Mouse (Mus musculus) liver, adult (tissue): Measurements from ENCODE around the gene Slc36a3.

ENCODE experiments used
- GATA4 ChIP-seq: IDR thresholded peaks from 2 replicates; pipeline ENCODE4 v1.6.1; 2014; ENCODE audit warnings: mild to moderate bottlenecking, low read length; ENCODE audit not compliant: insufficient replicate concordance

Gene Slc36a3

GRCm38 (mm10) chr11:55162670-55163069 lies 11.2 kb upstream of the Slc36a3 start:
- TF ChIP-seq GATA4, result no peak

GRCm38 (mm10) chr11:55158785-55159359 lies 7.4 kb upstream of the Slc36a3 start:
- no peak for TF ChIP-seq GATA4

- no peak for TF ChIP-seq GATA4
Measured at GRCm38 (mm10) chr11:55155070-55155421, 3.5 kb upstream of the Slc36a3 start.

GRCm38 (mm10) chr11:55154398-55155069 lies 3.0 kb upstream of the Slc36a3 start:
- no peak for TF ChIP-seq GATA4

GRCm38 (mm10) chr11:55148461-55148860 lies 3.0 kb downstream of the Slc36a3 start:
- no peak for TF ChIP-seq GATA4

- no peak for TF ChIP-seq GATA4
Measured at GRCm38 (mm10) chr11:55147423-55147822, 4.1 kb downstream of the Slc36a3 start.

- no peak for TF ChIP-seq GATA4
Measured at GRCm38 (mm10) chr11:55146855-55147254, 4.7 kb downstream of the Slc36a3 start.

- no peak for TF ChIP-seq GATA4
Measured at GRCm38 (mm10) chr11:55144011-55144410, 7.5 kb downstream of the Slc36a3 start.

- no peak for TF ChIP-seq GATA4
Measured at GRCm38 (mm10) chr11:55141502-55141901, 10.0 kb downstream of the Slc36a3 start.

GRCm38 (mm10) chr11:55137646-55138045 lies 13.9 kb downstream of the Slc36a3 start:
- TF ChIP-seq GATA4, result no peak

- TF ChIP-seq GATA4, result no peak
Measured at GRCm38 (mm10) chr11:55136770-55137547, 14.5 kb downstream of the Slc36a3 start.

- TF ChIP-seq GATA4, result no peak
Measured at GRCm38 (mm10) chr11:55134871-55135270, 16.6 kb downstream of the Slc36a3 start.

- TF ChIP-seq GATA4, result no peak
Measured at GRCm38 (mm10) chr11:55134407-55134806, 17.1 kb downstream of the Slc36a3 start.

- no peak for TF ChIP-seq GATA4
Measured at GRCm38 (mm10) chr11:55133204-55133603, 18.3 kb downstream of the Slc36a3 start.

- TF ChIP-seq GATA4, result no peak
Measured at GRCm38 (mm10) chr11:55131946-55132345, 19.6 kb downstream of the Slc36a3 start.

GRCm38 (mm10) chr11:55131077-55131742 lies 20.3 kb downstream of the Slc36a3 start:
- TF ChIP-seq GATA4, result no peak
